Mouse (Mus musculus) midbrain, embryonic 13.5 days (tissue): Measurements from ENCODE around the gene Phyh. TPM values are rescaled to one million over a fixed set of nuclear protein-coding genes. Genes with fewer than 3 reads are reported as not detected.

Source experiments
- ATAC-seq: fragments of 200-750 bp; cut with Nextera tagmentation; 2 replicates; pipeline ENCODE4 v1.8.0; 2017; ENCODE audit warnings: mild to moderate bottlenecking, moderate TSS enrichment, moderate library complexity
- H3K27ac ChIP-seq: fragments of 300-500 bp; sonication (generic); 2 replicates; pipeline ENCODE4 v1.5.1; 2015; ENCODE audit warnings: inconsistent platforms, mild to moderate bottlenecking, moderate library complexity
- H3K27me3 ChIP-seq: fragments of 300-500 bp; sonication (generic); 2 replicates; pipeline ENCODE4 v1.6.1; 2015; ENCODE audit warnings: mild to moderate bottlenecking, inconsistent platforms
- H3K36me3 ChIP-seq: fragments of 300-500 bp; sonication (generic); 2 replicates; pipeline ENCODE4 v1.6.1; 2015; ENCODE audit warnings: mild to moderate bottlenecking, inconsistent platforms
- H3K4me1 ChIP-seq: fragments of 300-500 bp; sonication (generic); replicated peaks from 2 replicates; pipeline ENCODE4 v1.6.1; 2015; ENCODE audit warnings: inconsistent platforms
- H3K4me2 ChIP-seq: fragments of 300-500 bp; sonication (generic); replicated peaks from 2 replicates; pipeline ENCODE4 v1.6.1; 2015; ENCODE audit warnings: moderate library complexity, mild to moderate bottlenecking, inconsistent platforms
- H3K4me3 ChIP-seq: fragments of 300-500 bp; sonication (generic); replicated peaks from 2 replicates; pipeline ENCODE4 v1.5.1; 2015; ENCODE audit warnings: mild to moderate bottlenecking, inconsistent platforms
- H3K9ac ChIP-seq: fragments of 300-500 bp; sonication (generic); replicated peaks from 2 replicates; pipeline ENCODE4 v1.6.1; 2015; ENCODE audit warnings: mild to moderate bottlenecking, inconsistent platforms
- H3K9me3 ChIP-seq: fragments of 300-500 bp; sonication (generic); 2 replicates; pipeline ENCODE4 v1.6.1; 2016; ENCODE audit warnings: mild to moderate bottlenecking, inconsistent platforms
- WGBS: fragments of 180-500 bp; shearing (Covaris S2); methylation state at CpG from one replicate; pipeline ENCODE4 v1.1.7; 2015; 5-methylcytosine and 5-hydroxymethylcytosine counted together
- polyA plus RNA-seq: library from polyadenylated mRNA; unstranded; fragments of >200 nt; fragmentation: Nextera tagmentation; extraction: Ambion mirVana; gene quantifications from 2 replicates; pipeline ENCODE4 v1.2.1, GENCODE M21; 2015

The Phyh gene
- polyA plus RNA-seq, 1 experiment from 2014 or later, result 47.4 TPM

DNA sequence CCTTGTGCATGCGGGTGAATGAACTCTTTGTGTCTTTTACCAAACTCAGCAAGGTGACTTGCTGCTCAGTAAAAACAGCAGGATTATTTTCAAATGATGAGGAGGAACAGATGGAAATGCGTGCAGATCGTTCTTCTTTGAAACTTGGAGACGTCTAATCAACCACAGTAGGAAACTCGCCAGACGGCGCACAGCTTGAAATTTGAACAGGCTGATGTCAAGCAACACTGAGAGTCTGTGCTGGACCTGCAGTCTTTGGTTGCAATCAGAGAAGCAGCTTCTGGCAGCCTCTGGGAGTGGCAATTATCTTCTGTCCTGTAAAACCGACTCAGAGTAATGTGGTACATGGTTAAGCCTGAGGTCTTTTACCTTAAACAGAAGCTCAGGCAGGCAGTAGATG lies 59.3 kb downstream of the Phyh start:
- Histone ChIP-seq H3K9me3 (no peaks in the 10 kb centered on the region), H3K4me1 (no peaks in the 10 kb centered on the region), H3K36me3 (no peaks in the 10 kb centered on the region), H3K9ac (no peak overlapping the region), H3K27me3 (no peaks in the 10 kb centered on the region), H3K4me2 (no peak overlapping the region), H3K4me3 (no peak overlapping the region), H3K27ac (no peak overlapping the region)
- no peak for ATAC-seq
- WGBS, result 33% methylated on average over 8 of the region's 8 CpGs

DNA sequence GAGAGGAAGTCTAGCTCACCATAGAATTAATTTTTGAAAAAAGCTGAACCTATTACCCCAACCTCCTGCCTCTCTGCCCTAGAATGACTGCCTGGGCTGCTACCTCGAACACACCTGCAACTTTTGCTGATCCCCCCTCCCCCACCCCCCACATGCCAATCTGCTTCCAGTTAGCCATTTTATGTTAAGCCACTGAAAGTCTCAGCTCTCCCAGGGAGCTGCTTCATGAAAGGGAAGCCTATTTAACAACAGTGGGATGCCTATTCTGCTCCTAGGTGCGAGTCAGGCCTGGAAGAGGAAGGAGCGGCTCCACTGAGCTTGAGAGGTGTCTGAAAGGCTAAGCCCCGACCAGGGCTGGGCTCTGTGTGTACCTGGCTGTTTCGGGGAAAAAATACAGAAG lies 65.2 kb downstream of the Phyh start:
- WGBS, result 25% methylated on average over 5 of the region's 5 CpGs
- H3K4me1 ChIP-seq, result no peaks in the 10 kb centered on the region
- no peaks in the 10 kb centered on the region for H3K27me3 ChIP-seq

DNA sequence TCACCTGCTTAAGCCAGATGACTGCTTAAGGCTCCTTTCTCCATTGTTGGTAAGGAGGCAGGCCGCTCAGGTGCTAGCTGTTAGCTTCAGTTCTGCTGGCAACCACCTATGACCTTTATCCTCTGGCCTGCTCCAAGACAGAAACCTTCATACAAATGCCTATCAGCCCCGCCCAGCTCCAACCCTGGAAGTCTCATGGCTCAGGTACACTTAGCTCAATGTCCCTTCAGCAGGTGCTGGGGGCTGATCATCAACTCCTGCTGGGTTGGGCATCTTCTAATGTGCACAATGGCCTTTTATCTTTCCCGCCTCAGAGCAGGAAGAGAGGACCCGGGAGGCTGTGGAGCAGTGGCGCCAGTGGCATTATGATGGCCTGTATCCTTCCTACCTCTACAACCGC lies 66.2 kb downstream of the Phyh start:
- 80% methylated on average over 6 of the region's 6 CpGs for WGBS
- no peak overlapping the region for H3K27ac ChIP-seq

More for the DNA sequence above, 65.2 kb downstream of the Phyh start:
- Histone ChIP-seq H3K4me3 (no peak overlapping the region), H3K9me3 (no peaks in the 10 kb centered on the region), H3K27ac (no peak overlapping the region), H3K36me3 (no peaks in the 10 kb centered on the region), H3K9ac (no peak overlapping the region; the same call in 1 of the 2 replicates), H3K4me2 (no peak overlapping the region)
- no peak for ATAC-seq

DNA sequence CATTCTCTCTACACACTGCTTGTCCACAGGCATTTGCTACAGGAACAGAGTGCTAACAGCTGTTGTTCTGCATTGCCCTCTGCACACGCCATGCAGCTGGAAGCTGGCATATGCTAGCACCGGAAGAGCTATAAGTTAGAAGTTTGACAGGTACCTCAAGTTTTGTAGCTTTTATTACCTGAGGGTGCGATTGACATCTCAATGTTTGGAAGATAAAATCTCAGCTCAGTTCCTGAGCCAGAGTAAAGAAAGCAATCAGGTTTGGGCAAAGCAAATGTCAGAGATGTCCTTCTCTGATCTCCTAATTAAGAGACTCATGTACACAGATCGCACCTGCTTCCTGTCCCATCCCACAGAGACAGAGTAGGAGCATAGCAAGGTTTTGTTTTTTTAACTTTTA lies 68.0 kb downstream of the Phyh start:
- no peak for ATAC-seq
- Histone ChIP-seq H3K9ac (no peak overlapping the region), H3K27me3 (no peaks in the 10 kb centered on the region), H3K4me1 (no peaks in the 10 kb centered on the region), H3K4me2 (no peak overlapping the region), H3K4me3 (no peak overlapping the region), H3K36me3 (0 out of 2 replicates have a peak, but pooled peaks cover 5% of the 10 kb centered on the region), H3K9me3 (no peaks in the 10 kb centered on the region), H3K27ac (no peak overlapping the region)
- WGBS, result 94% methylated on average over 4 of the region's 4 CpGs

More for the DNA sequence above, 66.2 kb downstream of the Phyh start:
- H3K9me3 ChIP-seq, result no peaks in the 10 kb centered on the region
- no peak for ATAC-seq
- no peaks in the 10 kb centered on the region for H3K4me1 ChIP-seq
- H3K9ac ChIP-seq, result no peak overlapping the region
- no peak overlapping the region for H3K4me2 ChIP-seq
- no peak overlapping the region for H3K4me3 ChIP-seq
- H3K27me3 ChIP-seq, result no peaks in the 10 kb centered on the region
- no peaks in the 10 kb centered on the region for H3K36me3 ChIP-seq

DNA sequence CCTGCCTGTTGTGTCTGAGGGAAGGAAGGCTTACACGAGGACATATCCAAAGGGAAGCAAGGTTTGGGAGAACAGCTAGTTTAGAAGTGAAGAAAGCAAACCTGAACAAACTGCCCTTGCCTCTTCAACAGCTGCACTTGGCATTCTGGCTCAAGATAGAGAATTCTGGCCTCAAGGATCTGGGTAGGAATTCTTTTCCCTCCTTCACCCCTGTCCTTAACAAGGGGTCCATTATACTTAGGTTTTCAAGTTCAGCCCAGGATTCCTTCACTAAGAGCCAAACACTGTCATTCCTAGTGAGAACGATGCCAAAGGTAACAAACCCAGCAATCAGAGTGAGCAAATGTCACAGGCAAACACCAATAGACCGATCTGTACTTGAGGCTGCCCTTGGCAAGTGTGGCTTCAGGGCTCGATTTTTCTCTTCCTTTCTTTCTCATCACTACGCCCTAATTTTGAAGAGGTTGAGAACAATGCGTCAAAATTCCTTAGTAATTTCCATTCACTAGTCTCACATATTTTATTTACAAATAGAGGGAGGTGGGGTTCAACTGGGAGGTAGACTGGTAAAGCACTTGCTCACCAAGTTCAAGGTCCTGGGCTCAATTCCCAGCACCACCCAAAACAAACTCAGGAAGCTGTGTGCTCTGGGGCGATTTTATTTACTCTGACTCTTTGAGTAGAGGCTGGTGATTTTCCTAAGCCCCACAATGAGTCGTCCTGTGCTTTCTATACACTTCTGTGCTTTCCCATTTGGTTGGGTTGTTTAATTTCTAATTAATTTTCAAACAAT lies 68.8 kb downstream of the Phyh start:
- no peak for ATAC-seq
- Histone ChIP-seq H3K27ac (no peak overlapping the region), H3K9ac (no peak overlapping the region), H3K4me1 (no peaks in the 10 kb centered on the region), H3K4me2 (no peak overlapping the region), H3K9me3 (no peaks in the 10 kb centered on the region), H3K4me3 (no peak overlapping the region), H3K36me3 (peaks cover 8% of the 10 kb centered on the region; the same call in 1 of the 2 replicates), H3K27me3 (no peaks in the 10 kb centered on the region)
- 83% methylated on average over 8 of the region's 8 CpGs for WGBS

Other genes with a start within 250 kb of the Phyh start
- 5.7 and 6.2 TPM in 2 replicates for gene Bend7, start 201.2 kb upstream of the Phyh start, polyA plus RNA-seq
- gene Sephs1, start 37.5 kb upstream of the Phyh start, polyA plus RNA-seq, result 77.8 and 78.4 TPM in 2 replicates
- 0.36 TPM in 1 of 2 replicates, not detected in the other for gene Ucma, start 57.1 kb downstream of the Phyh start, polyA plus RNA-seq
- 10.7 and 11.2 TPM in 2 replicates for gene Mcm10, start 93.8 kb downstream of the Phyh start, polyA plus RNA-seq
- 5.8 and 6.2 TPM in 2 replicates for gene Optn, start 145.0 kb downstream of the Phyh start, polyA plus RNA-seq
- 3.1 and 8.6 TPM in 2 replicates for gene Ccdc3, start 218.8 kb downstream of the Phyh start, polyA plus RNA-seq